Mouse (Mus musculus): ENCODE results near the gene Tec.

DNA sequence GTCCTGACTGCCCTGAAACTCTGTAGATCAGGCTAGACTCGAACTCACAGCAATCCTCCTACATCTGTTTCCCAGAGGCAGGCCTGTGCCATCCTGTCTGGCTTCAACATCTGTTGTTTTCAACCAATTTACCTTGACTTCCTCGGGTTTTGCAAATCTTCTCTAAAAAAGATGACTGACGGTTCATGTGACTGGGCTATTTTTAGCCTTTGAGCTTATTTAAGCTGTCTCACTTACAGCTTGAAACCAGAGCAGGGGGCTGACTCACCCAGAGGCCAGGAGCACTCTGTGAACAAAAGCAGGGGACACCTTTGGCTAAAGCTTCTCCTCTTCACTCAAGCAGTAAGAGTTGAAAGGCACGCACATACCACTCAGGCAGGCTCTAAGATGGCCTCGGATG is 65.4 kb downstream of the Tec start:
- TF ChIP-seq CTCF (IDR thresholded peaks at IDR 0.05; ENCODE audit: low read depth, low read length), result no peak
- no peak for TF ChIP-seq POLR2A (IDR thresholded peaks at IDR 0.05; ENCODE audit: extremely low read depth, insufficient read depth, low read length)
